Mouse (Mus musculus) liver, adult 2 months (tissue): ENCODE data around the gene Zfp28.

Experiments used
- CTCF ChIP-seq: fragments of 200-500 bp; IDR thresholded peaks from 2 replicates; pipeline ENCODE4 v1.5.1; 2011; ENCODE audit warnings: low read depth, low read length, control low read depth
- POLR2A ChIP-seq: fragments of 200-500 bp; IDR thresholded peaks from 2 replicates; pipeline ENCODE4 v1.6.1; 2011; ENCODE audit warnings: low read length, control low read depth; ENCODE audit not compliant: insufficient read depth; ENCODE audit errors: extremely low read depth

DNA sequence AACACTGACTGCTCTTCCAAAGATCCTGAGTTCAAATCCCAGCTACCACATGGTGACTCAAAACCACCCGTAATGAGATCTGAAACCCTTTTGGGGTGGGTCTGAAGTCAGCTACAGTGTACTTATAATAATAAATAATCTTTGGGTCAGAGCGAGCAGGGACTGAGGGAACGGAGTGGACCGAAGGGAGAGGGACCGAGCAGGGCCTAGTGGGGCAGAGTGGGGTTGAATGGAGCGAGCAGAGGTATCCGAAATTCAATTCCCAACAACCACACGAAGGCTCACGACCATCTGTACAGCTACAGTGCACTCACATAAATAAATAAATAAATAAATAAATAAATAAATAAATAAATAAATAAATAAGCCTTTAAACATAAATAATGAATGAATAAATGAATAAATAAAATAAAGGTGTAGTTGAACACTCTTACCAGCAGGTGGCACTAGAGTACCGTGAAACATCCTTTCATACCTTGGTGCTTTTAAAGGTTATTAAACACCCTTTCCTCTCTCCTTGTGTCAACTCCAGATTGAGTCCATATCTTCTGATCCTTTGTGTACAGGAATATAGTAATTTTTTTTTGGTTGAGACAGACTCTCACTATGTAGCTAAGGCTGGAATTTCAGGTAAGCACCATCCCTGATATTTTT, 24.0 kb upstream of the Zfp28 start:
- TF ChIP-seq CTCF = peak; percentile 42
- TF ChIP-seq POLR2A = no peak
